Mouse (Mus musculus) heart, embryonic 10.5 days (tissue): ENCODE measurements around the gene Atg3. TPM values are rescaled to one million over a fixed set of nuclear protein-coding genes. Genes with fewer than 3 reads are reported as not detected.

ENCODE experiments used
- DNase-seq: peaks from one replicate; pipeline ENCODE4 v3.0.0-alpha.2; 2017; ENCODE audit warnings: low spot score
- H3K27ac ChIP-seq: fragments of 300-500 bp; sonication (generic); 2 replicates; pipeline ENCODE4 v1.5.1; 2016; ENCODE audit warnings: mild to moderate bottlenecking
- H3K27me3 ChIP-seq: fragments of 300-500 bp; sonication (generic); 2 replicates; pipeline ENCODE4 v1.6.1; 2016; ENCODE audit warnings: mild to moderate bottlenecking; ENCODE audit not compliant: poor library complexity, insufficient read depth, severe bottlenecking
- H3K36me3 ChIP-seq: fragments of 300-500 bp; sonication (generic); 2 replicates; pipeline ENCODE4 v1.6.1; 2016; ENCODE audit warnings: mild to moderate bottlenecking, moderate library complexity
- H3K4me1 ChIP-seq: fragments of 300-500 bp; sonication (generic); 2 replicates; pipeline ENCODE4 v1.6.1; 2016; ENCODE audit warnings: mild to moderate bottlenecking
- H3K4me3 ChIP-seq: fragments of 300-500 bp; sonication (generic); 2 replicates; pipeline ENCODE4 v1.5.1; 2016; ENCODE audit warnings: mild to moderate bottlenecking, moderate library complexity
- H3K9me3 ChIP-seq: fragments of 300-500 bp; sonication (generic); 2 replicates; pipeline ENCODE4 v1.6.1; 2016; ENCODE audit warnings: mild to moderate bottlenecking, moderate library complexity
- WGBS: fragments of 180-500 bp; shearing (Covaris S2); methylation state at CpG from one replicate; pipeline ENCODE4 v1.1.7; 2016; 5-methylcytosine and 5-hydroxymethylcytosine counted together
- polyA plus RNA-seq: library from polyadenylated mRNA; unstranded; fragments of >200 nt; fragmentation: Nextera tagmentation; extraction: Ambion mirVana; gene quantifications from 2 replicates; pipeline ENCODE4 v1.2.1, GENCODE M21; 2016

The Atg3 gene
- polyA plus RNA-seq, 1 experiment from 2014 or later: 39.6 TPM

DNA sequence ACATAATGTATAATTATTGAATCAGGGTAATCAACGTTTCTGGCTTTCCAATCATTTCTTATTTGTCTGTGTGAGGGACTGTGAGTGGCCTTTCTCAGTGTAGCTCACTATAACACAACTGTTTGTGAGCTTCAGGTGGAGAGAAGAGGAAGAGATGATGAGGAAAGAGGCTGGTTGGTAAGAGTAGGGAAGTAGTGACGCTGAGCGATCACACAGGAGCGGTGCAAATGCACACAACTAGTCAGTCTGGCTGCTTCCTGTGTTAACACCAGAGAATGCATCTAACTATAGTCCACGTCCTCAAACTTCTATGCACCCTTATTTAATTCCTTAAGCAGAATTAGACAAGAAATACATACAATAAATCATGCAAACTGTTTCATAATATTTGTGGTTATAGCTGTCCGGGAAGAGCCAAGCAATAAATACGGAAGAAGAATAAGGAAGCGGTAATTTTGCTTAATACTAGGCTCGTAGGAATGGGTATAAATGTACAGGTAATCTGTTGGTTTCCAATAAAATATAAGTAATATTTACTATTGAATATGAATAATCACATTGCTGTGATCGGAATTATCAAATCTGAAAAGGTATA lies 10.0 kb upstream of the Atg3 start:
- Histone ChIP-seq H3K9me3 (no peaks in the 10 kb centered on the region), H3K36me3 (peaks cover 62% of the 10 kb centered on the region), H3K27ac (no peak overlapping the region), H3K27me3 (no peaks in the 10 kb centered on the region), H3K4me1 (no peaks in the 10 kb centered on the region), H3K4me3 (no peak overlapping the region)
- no peak for DNase-seq
- 93% methylated on average over 10 of the region's 10 CpGs for WGBS

DNA sequence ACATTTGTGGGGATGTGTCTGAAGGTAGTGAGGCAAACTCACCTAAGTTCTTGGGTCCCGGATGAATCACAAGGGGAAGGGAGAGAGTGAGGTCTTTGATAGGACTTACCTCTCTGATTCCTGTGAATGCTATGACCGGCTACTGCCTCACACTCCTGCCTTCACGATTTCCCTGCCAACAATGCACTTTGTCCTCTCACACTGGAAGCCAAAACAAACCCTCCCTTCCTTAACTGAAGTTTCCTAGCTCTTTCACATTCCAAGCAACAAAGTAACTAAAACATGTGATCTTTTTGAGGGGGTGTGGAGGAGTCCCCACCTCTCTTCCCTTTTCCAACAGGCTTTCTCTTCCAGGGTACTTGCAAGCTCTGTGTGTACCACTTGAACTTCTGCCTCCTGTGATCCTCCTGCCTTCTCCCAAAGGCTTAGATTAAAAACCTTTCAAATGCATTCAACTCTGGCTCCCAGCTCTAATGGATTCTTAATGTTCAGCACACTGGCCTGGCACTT lies 3.8 kb upstream of the Atg3 start:
- Histone ChIP-seq H3K9me3 (no peaks in the 10 kb centered on the region), H3K27ac (no peak overlapping the region), H3K4me3 (no peak overlapping the region), H3K4me1 (peaks cover 10% of the 10 kb centered on the region), H3K27me3 (no peaks in the 10 kb centered on the region), H3K36me3 (peaks cover 34% of the 10 kb centered on the region)
- 85% methylated on average over 3 of the region's 3 CpGs for WGBS
- DNase-seq: no peak

DNA sequence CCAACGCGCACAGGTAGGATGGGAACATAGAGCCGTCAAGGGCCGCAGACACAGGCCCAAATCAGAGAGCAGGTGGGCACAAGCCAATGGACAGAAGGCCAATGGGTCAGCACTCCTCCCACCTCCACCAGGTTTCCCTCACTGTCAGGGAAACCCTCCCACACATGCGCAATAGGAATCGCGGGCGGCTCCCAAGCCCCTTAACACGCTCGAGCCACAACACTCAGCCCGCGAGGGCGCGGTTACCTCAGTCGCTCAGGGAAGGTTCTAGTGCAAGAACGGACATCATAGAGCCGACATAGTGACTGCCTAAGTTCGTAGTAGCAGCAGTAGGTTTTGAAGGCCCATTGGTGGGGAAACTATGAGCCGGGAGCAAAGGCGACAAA lies 456 bp upstream of the Atg3 start:
- H3K9me3 ChIP-seq: no peaks in the 10 kb centered on the region

GRCm38 (mm10) chr16:45159389-45159716 lies 768 bp downstream of the Atg3 start:
- H3K36me3 ChIP-seq: peaks cover 13% of the 10 kb centered on the region; the same call in 1 of the 2 replicates
- H3K27ac ChIP-seq: peak overlapping the region; percentile 92
- WGBS: 5% methylated on average over 11 of the region's 11 CpGs

More for the DNA sequence above, 456 bp upstream of the Atg3 start:
- no peaks in the 10 kb centered on the region for H3K27me3 ChIP-seq
- WGBS: under 1% methylated on average over 20 of the region's 20 CpGs
- H3K27ac ChIP-seq: peak overlapping the region; percentile 92
- peaks cover 13% of the 10 kb centered on the region; the same call in 1 of the 2 replicates for H3K36me3 ChIP-seq
- H3K4me1 ChIP-seq: peaks cover 15% of the 10 kb centered on the region
- H3K4me3 ChIP-seq: peak overlapping the region; percentile 95
- DNase-seq: peak; percentile 93

DNA sequence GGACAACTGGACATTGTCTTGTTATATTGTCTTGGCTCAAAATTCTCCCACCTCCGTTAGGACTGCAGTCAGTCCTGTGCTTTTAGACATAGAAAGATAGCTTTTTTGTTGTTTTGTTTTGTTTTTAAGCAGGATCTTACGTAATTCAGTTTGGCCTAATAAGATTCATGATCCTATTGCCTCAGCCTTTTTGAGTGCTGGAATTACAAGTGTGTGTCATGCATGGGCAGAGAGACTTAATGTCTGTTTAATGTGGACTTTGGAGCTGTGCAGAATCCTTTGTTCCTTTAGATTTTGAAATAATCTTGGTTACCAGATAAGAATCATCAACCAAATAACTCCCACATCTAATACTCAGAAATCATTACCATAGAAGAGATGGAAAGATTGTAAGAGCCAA lies 20.0 kb downstream of the Atg3 start:
- whole genome bisulfite sequencing: 91% methylated on average over 2 of the region's 2 CpGs

More at GRCm38 (mm10) chr16:45159389-45159716, 768 bp downstream of the Atg3 start:
- no peak for DNase-seq
- Histone ChIP-seq H3K4me1 (peaks cover 15% of the 10 kb centered on the region), H3K27me3 (no peaks in the 10 kb centered on the region), H3K4me3 (peak overlapping the region; percentile 95), H3K9me3 (no peaks in the 10 kb centered on the region)

DNA sequence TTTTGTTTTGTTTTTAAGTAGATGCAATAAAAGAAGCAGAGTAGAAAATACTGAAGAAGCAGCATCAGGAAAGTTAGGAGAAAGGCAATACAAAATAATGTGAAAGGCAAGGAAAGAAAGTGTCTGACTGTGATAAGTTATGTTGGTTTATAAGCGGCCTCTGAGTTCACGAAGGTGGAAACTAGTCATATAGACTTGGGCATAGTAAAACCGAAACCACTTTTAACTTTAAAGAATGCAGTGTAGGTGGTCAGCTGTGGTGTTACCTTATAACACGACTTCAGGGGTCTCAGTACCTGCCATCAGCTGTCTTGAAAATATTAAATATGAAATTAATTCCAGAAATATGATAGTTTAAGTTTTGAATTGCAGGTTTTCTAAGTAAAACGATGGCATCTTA lies 23.2 kb downstream of the Atg3 start:
- 93% methylated on average over 5 of the region's 5 CpGs for WGBS
- Histone ChIP-seq H3K27me3 (no peaks in the 10 kb centered on the region), H3K4me3 (no peak overlapping the region), H3K36me3 (peaks cover 10% of the 10 kb centered on the region), H3K27ac (no peak overlapping the region), H3K9me3 (no peaks in the 10 kb centered on the region), H3K4me1 (no peaks in the 10 kb centered on the region)
- no peak for DNase-seq

More for the DNA sequence above, 20.0 kb downstream of the Atg3 start:
- no peak overlapping the region for H3K27ac ChIP-seq
- no peaks in the 10 kb centered on the region for H3K27me3 ChIP-seq
- no peak for DNase-seq
- H3K36me3 ChIP-seq: peaks cover 7% of the 10 kb centered on the region; the same call in 1 of the 2 replicates
- no peaks in the 10 kb centered on the region for H3K9me3 ChIP-seq
- no peak overlapping the region for H3K4me3 ChIP-seq
- H3K4me1 ChIP-seq: no peaks in the 10 kb centered on the region

- DNase-seq: peak; percentile 80
- H3K9me3 ChIP-seq: no peaks in the 10 kb centered on the region
- peaks cover 5% of the 10 kb centered on the region; the same call in 1 of the 2 replicates for H3K36me3 ChIP-seq
- H3K4me3 ChIP-seq: no peak overlapping the region
- no peaks in the 10 kb centered on the region for H3K27me3 ChIP-seq
- H3K4me1 ChIP-seq: no peaks in the 10 kb centered on the region
- no peak overlapping the region for H3K27ac ChIP-seq
- WGBS: 4% methylated on average over 1 of the region's 1 CpGs
These were observed 34.0 kb downstream of the Atg3 start for GRCm38 (mm10) chr16:45192613-45193012.

DNA sequence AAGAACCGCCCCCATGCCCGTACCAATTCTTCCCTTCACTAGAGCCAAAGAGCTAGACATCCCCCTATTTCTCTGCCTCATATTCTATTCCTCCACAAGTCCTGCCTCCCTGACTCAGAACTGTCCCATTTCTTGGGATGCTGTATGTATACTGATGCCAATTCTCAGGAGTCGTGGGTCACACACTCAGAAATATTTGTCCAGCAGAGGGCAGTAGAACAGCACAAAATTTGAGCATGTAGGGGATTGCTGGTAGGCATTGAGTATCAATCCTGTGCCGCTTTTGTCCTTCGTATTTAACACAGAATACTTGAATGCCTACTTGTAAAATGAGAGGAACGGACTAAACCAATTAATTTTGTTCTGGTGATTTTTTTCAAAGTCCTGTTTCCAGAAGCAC lies 38.2 kb downstream of the Atg3 start:
- peak; percentile 75 for DNase-seq
- no peaks in the 10 kb centered on the region for H3K9me3 ChIP-seq
- H3K36me3 ChIP-seq: no peaks in the 10 kb centered on the region
- H3K4me3 ChIP-seq: no peak overlapping the region
- H3K27ac ChIP-seq: no peak overlapping the region
- H3K4me1 ChIP-seq: no peaks in the 10 kb centered on the region
- no peaks in the 10 kb centered on the region for H3K27me3 ChIP-seq
- 43% methylated on average over 6 of the region's 6 CpGs for WGBS

GRCm38 (mm10) chr16:45201395-45201794 lies 42.8 kb downstream of the Atg3 start:
- H3K27me3 ChIP-seq: no peaks in the 10 kb centered on the region
- H3K4me3 ChIP-seq: no peak overlapping the region
- H3K9me3 ChIP-seq: no peaks in the 10 kb centered on the region
- no peak overlapping the region for H3K27ac ChIP-seq
- no peak for DNase-seq
- WGBS: 86% methylated on average over 2 of the region's 2 CpGs
- H3K36me3 ChIP-seq: no peaks in the 10 kb centered on the region
- no peaks in the 10 kb centered on the region for H3K4me1 ChIP-seq

DNA sequence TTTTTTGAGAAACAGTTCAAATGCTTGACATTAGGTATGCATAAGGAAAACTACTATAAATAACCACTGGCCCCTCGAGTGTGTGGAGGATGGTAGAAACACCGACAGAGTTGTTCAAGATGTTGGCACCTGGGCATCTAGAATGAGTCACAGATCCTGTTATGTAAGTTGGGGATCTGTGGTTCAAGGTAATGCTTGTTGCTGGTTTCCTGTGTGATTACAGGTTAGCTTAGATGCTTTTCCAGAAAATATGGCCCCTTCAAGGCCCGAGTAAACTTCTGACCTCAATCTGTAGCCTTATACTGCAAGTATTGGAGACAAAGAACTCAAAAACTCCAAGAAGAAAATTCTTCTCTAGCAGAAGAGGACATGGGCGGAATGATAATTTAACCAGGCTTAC lies 45.9 kb downstream of the Atg3 start:
- H3K4me3 ChIP-seq: no peak overlapping the region
- H3K4me1 ChIP-seq: no peaks in the 10 kb centered on the region
- no peaks in the 10 kb centered on the region for H3K9me3 ChIP-seq
- 80% methylated on average over 4 of the region's 4 CpGs for WGBS
- no peaks in the 10 kb centered on the region for H3K36me3 ChIP-seq
- H3K27ac ChIP-seq: no peak overlapping the region
- DNase-seq: no peak
- H3K27me3 ChIP-seq: no peaks in the 10 kb centered on the region

GRCm38 (mm10) chr16:45204859-45205670 lies 46.5 kb downstream of the Atg3 start:
- H3K36me3 ChIP-seq: no peaks in the 10 kb centered on the region
- whole genome bisulfite sequencing: 86% methylated on average over 12 of the region's 12 CpGs
- H3K4me1 ChIP-seq: no peaks in the 10 kb centered on the region
- H3K9me3 ChIP-seq: no peaks in the 10 kb centered on the region
- no peak overlapping the region for H3K27ac ChIP-seq
- H3K27me3 ChIP-seq: no peaks in the 10 kb centered on the region
- no peak overlapping the region for H3K4me3 ChIP-seq
- DNase-seq: no peak

GRCm38 (mm10) chr16:45222016-45222415 lies 63.4 kb downstream of the Atg3 start:
- Histone ChIP-seq H3K27ac (no peak overlapping the region), H3K4me1 (no peaks in the 10 kb centered on the region), H3K36me3 (no peaks in the 10 kb centered on the region), H3K4me3 (no peak overlapping the region), H3K27me3 (no peaks in the 10 kb centered on the region), H3K9me3 (no peaks in the 10 kb centered on the region)
- no peak for DNase-seq
- WGBS: 70% methylated on average over 2 of the region's 2 CpGs

DNA sequence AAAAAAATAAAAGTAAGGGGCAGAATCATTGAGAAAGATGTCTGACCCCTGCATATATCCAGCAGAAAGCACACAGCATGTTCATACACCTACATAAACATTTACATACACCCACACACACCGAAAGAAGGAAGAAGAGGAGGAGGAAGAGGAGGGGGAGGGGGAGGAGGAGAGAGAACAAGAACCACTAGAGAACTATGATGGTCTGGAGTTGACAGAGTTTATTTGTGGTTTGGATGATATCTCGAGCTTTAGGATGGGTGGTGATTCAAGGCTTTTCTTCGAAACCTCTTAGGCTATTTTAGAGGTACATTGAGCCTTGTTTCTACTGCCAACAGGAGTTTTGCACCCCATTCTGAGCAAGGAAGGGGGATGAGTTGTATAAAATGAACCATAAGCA lies 64.2 kb downstream of the Atg3 start:
- DNase-seq: no peak
- H3K4me3 ChIP-seq: no peak overlapping the region
- H3K4me1 ChIP-seq: no peaks in the 10 kb centered on the region
- H3K9me3 ChIP-seq: no peaks in the 10 kb centered on the region
- no peaks in the 10 kb centered on the region for H3K36me3 ChIP-seq
- H3K27ac ChIP-seq: no peak overlapping the region
- H3K27me3 ChIP-seq: no peaks in the 10 kb centered on the region
- 71% methylated on average over 3 of the region's 3 CpGs for WGBS
